Mouse (Mus musculus) G1E (cell line): ENCODE results near the gene Pde2a.

Experiments used
- CTCF ChIP-seq: IDR thresholded peaks from 2 replicates; pipeline ENCODE4 v1.5.1; 2012; ENCODE audit warnings: low read depth, low read length, inconsistent platforms, mixed read lengths
- GATA1 ChIP-seq: IDR thresholded peaks from 2 replicates; pipeline ENCODE4 v1.6.1; 2012; ENCODE audit warnings: borderline replicate concordance, low read length, inconsistent platforms, mixed read lengths
- POLR2AphosphoS5 ChIP-seq: IDR thresholded peaks from 2 replicates; pipeline ENCODE4 v1.6.1; 2012; ENCODE audit warnings: low read depth, low read length, inconsistent platforms; ENCODE audit not compliant: insufficient replicate concordance
- TAL1 ChIP-seq: conservative IDR thresholded peaks from 2 replicates; pipeline ENCODE4 v1.6.1; 2012; ENCODE audit warnings: low read depth, low read length, inconsistent platforms, mixed read lengths

- TF ChIP-seq CTCF (no peak), TAL1 (no peak), GATA1 (no peak), POLR2AphosphoS5 (no peak)
Observed at GRCm38 (mm10) chr7:101462327-101463068, 41.0 kb downstream of the Pde2a start.
